Mouse (Mus musculus) liver, embryonic 14.5 days (tissue): ENCODE data around the gene BC034090.

Source experiments
- CTCF ChIP-seq: IDR thresholded peaks from 2 replicates; pipeline ENCODE4 v1.5.1; 2016; ENCODE audit warnings: antibody characterized with exemption, low read depth, control low read depth
- EP300 ChIP-seq: IDR thresholded peaks from 2 replicates; pipeline ENCODE4 v1.6.1; 2016; ENCODE audit warnings: antibody characterized with exemption, low read depth

DNA sequence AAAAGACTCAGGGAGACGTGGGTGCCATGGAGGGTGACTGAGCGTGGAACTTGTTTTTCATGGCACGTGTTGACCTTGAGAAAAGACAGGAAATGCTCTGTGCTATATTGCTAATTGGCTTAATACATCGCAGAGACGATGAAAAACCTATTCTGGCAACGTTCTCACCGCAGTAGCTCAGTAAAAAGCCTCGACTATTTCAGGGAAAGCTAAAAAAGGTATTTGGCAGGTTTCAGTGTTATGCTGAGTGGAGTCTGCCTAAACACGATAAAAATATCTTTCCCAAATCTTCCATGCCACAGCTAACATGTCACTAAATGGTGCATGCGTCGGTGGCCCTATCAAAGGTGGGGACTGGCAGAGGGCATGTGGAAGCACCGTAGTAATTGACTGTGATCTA, 8.9 kb upstream of the BC034090 start:
- TF ChIP-seq CTCF (no peak), EP300 (no peak)
